Mouse (Mus musculus) layer of hippocampus, adult 11-12 months (tissue): ENCODE measurements at regions not wholly inside any gene's neighbourhood (a gene's known extent, or its start where the extent isn't known, plus 50 kb on each side); places are given as distances from the start of the nearest gene placed in this dataset.

Experiments
- DNase-seq: peaks from one replicate; pipeline ENCODE4 v3.0.0; 2022; ENCODE audit warnings: low spot score

GRCm38 (mm10) chr4:9033106-9033642 lies 794.3 kb upstream of the Car8 start:
- no peak for DNase-seq

- DNase-seq: no peak
These were observed 792.8 kb upstream of the Car8 start for GRCm38 (mm10) chr4:9031634-9032033.

GRCm38 (mm10) chr4:9028946-9029345 lies 790.1 kb upstream of the Car8 start:
- DNase-seq: no peak

DNA sequence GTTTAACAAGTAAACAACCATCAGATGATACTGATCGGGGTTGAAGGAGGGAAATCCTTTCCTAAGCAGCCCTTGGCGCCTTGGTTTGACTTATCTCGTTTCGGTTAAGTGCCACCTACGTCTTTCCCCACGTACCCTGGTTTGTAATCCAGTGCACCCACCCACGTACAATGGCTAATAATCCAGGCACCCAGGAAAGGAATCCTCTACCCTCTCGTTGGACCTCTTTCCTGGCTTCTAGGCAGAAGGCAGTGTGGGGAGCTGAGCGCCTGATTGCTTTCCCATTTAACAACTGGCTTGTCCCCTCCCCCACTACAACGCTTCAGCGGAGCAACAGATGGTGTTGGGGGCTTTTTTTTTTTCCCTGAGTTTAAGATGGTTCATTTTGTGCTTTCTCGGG lies 789.6 kb upstream of the Car8 start:
- peak; percentile 59 for DNase-seq

DNA sequence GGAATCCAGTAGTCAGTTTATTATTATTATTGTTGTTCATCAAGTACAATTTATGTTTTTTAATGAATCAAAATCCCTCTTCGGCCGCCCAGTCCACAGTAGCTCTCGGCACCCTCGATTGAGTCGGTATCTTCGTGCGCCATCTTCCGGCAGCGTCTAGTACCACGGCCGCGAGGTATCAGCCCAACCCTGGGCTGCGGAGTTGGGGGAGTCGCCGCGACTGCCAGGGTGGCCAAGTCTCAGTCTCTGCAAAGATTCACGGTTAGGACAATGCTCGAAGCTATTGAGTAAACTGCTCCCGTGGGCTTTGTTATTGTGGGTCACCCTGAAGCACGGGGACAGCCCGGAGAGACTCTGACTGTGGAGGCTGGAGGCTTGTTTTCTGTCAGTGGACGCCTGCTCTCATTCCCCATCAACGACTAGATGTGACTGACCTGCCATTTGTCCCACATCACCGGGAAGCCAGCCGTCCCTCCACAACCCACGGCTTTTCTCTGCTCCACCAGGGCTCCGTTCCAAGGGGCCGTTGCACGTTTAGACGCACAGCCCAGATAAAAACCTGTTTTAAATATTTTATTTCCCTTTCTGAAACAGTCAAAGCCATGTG lies 789.1 kb upstream of the Car8 start:
- DNase-seq: peak; percentile 93

DNA sequence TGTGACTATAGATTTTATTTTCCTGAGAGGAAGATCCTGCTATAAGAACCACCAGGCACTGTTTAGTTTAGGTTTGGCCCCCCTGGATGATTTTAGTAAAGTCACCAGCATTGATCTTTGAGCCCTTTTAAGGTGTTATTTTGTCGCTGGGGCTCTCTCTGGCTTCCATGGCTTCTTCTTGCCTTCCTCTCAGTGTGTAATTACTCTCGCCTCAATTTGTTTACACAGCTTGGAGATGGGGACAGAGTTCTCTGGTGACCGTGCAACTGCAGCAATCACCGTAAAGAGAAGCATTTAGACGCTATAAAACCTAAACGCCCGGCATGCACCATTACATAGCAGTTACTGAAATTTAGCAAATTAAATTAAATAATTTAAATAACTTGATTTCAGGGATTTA lies 788.5 kb upstream of the Car8 start:
- DNase-seq: no peak

DNA sequence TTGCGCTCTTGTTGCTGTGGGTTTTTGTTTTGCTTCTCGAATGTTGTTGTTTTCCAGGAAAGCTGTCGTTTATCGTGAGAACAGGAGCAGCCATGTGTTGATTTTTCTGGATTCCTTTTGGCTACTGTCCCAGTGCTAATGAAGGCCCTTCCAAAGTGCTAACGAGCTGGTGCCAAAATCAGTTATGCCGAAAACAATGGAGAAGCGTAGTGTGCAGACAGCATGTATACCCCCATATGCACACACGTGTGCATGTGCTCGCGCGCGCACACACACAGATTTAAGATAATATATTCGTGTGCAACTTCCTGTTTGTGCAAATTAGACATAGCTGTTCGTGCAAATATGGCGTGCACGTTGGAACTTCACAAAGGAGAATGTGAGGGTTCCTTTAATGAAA lies 788.0 kb upstream of the Car8 start:
- peak; percentile 15 for DNase-seq

DNA sequence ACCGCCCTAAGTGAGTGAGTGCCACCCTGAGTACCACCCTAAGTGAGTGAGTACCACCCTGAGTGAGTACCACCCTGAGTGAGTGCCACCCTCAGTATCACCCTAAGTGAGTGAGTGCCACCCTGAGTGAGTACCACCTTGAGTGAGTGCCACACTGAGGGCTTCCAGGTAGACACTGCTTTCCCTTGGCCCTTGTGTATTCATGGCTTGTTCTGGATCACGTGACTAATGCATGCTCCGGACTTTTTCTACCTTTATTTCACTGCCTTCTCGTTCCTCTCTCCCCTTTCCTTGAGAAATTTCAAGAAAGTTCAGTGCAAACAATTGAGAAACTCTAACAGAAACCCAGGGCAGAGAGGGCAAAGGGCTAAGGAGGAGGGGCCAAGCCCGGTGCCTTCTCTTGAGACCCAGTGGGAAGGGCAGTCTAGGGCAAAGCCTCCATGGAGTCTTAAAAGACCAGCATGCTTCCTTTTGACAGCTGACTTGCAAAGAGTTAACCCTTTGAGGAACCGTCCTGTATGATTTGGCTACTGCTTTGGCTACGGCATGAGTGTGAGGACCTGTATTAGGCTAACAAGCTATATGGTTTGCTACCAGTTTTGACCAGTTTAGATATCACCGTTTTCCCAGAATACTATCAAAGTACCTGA lies 787.1 kb upstream of the Car8 start:
- DNase-seq: no peak

DNA sequence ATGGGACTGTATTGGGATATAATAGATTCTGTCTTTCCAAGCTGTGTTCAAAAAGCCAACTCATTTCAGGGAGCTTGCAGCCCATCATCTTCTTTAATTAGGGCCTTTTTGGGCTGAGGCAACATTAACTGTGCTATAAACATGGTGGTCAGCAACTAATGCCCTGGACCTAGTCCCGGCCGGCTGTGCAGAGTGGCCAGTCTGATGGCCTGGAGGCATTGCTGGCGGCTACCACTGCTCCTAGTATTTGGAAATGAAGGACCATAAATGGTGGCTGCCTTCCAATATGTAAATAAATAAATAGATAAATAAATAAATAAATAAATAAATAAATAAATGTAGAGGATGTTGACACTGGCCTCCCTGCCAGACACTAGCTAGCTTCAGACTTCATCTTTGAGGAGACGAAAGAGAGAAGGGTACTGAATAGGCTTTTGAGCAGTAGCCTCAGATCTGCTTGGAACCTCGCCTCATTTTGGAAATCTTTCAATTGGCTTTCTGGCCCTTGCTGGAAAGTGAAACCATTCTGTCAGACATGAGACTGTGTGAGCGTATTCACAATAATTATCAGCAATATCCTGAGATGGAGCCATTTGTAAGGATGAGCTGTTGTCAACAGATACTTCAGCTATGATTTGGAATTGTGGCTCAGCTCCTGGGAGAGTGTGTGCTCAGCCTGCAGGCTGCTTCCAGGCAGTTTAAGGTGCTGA lies 785.5 kb upstream of the Car8 start:
- no peak for DNase-seq

DNA sequence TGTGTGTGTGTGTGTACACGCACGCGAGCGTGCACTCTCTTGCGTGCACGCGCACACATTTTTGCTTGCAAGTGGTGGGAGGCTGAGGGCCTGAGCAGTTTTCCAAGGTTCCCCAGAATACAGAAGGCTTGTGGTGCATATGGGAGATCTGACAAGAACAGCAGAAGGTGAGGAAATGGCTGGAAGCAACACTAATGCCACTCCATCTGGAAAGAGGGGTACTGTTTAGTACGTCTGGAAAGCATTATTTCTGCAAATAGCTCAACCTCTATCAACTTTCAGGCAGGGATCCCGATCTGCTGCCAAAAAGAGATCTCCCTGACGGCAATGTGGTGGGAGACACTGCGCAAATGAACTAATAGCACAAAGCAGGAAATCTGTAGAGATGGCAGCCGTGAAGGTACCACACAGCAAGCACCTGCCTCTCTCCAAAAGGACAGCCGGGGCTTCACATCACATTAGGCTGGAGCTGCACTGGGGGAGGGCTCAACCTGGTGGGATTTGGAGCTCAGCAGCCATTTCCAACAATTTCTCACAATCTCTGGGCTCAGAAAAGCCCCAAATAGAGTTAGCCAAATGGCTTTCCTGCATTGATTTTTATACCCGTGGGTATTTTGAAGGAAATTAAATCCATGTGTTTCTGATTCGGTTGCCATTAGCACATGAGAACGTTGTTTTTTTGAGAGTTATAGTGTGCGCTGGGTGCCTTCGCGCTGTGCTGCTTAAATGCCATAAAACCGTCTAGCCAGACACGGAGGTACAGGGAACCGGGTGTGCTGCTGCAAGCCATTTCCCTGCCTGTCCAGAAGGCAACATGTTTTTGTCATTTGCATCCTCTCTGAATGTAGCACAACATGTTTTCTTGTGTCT lies 780.6 kb upstream of the Car8 start:
- DNase-seq: peak; percentile 47

DNA sequence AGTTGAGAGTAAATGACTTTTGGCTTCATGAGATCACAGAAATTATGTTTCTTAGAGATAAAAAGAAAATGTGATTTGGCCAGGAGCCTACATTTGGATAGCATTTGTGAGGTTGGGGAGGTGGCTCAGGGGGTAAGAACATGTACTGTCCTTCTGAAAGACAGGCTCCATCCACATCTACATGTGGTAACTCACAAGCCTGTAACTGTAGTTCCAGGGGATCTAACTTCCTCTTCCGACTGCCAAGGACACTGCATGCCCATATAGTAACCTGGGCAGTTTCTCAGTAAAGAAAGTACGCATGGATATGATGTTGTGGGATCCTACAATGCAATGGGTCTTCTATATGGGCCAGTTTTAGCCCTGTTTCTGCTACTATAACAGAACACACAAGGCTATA lies 779.4 kb upstream of the Car8 start:
- DNase-seq: no peak

DNA sequence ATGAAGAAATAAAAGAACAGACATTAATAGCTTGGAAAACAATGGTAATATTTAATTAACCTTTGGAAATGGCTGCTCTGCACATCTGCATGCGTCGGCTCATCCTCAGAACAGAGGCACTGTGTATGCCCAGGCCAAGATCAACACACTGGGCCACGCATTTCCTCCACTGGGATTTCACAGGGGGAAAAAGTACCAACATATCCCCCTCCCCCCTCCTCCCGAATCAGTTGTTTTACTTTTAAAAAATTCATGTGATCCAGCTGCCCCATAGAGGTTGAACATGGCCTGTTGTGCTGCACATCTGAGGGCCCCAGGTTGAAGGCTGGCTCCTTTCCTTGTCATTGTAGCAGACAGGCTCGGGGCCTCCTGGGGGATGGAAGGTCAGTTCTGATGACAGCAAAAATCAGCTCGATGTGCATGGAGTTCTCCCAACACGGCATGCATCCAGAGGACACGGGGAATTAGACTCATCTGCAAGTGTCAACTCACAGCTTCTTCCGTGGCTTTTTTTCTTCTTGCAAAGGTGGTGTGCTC lies 777.7 kb upstream of the Car8 start:
- no peak for DNase-seq

DNA sequence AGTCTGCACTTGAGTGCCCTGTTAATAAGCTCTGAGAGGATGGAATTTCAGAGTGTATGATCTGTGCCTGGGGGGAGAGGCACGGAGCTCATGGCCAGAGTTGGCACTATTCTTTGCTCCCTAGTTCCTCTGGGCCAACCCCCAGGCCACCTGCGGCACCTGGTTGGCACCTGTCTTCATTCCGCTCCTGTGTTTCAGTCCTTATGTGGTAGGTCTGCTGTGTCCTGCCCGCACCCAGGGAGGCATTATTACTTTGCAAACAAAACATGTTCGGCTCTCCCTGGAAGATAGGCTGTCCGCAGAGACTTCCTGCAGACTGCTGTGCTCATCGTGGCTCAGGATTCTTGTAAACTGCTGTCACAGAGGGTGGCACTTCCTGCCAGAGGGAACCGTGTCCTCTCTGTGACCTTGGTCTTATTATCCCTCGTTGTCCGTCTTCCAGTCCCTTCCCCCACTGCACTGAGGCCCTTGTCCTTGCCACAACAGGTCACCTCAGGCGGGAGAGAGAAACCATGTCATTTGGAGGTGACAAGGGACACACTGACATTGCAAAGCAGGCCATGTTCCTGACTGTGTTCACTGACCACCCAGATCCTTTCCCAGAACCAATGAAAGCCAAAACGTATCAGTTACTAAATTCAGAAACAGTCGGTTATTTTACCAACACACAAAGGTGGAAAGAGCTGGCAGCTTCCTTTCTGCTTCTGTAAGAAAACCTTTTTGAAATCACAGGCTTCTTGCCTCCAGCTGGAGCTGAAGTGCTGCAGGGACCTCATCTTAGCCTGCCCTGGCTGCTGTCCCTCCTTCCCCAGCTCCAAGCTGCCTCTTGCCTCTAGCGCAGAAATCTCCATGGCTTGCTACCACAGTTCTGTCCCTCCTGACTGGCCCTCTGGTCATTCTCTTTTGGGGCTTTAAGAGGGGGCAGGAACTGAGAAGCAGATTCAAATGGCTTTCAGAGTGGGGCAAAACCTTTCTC lies 777.0 kb upstream of the Car8 start:
- no peak for DNase-seq

GRCm38 (mm10) chr4:9014986-9015385 lies 776.1 kb upstream of the Car8 start:
- DNase-seq: no peak

DNA sequence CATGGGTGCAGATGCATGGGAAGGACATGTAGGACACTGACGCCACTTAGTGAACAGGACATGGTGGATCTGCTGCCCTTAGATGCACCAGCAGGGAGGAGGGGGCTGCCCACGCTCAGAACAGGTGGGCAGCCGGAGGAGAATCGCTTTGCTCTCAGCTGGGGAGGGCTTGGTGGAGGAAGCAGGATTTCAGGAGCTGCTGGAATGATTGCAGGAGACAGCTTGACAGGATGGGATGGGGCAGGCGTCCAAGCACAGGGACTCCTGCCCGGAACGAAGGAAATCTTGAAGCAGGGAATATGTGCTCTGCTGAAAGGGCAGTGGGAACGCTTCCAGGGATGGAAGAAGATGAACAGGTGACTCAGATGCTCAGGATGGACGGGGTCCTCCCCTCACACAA lies 773.9 kb upstream of the Car8 start:
- peak; percentile 18 for DNase-seq

- DNase-seq: no peak
These were observed 773.1 kb upstream of the Car8 start for GRCm38 (mm10) chr4:9011952-9012351.

GRCm38 (mm10) chr4:9011129-9011518 lies 772.3 kb upstream of the Car8 start:
- DNase-seq: no peak

GRCm38 (mm10) chr4:9010381-9011128 lies 771.7 kb upstream of the Car8 start:
- no peak for DNase-seq

GRCm38 (mm10) chr4:9009656-9010055 lies 770.8 kb upstream of the Car8 start:
- DNase-seq: peak; percentile 19
